Mouse (Mus musculus) midbrain, embryonic 10.5 days (tissue): ENCODE measurements at regions not wholly inside any gene's neighbourhood (a gene's known extent, or its start where the extent isn't known, plus 50 kb on each side); places are given as distances from the start of the nearest gene placed in this dataset.

Experiments
- DNase-seq: peaks from one replicate; pipeline ENCODE4 v3.0.0-alpha.2; 2017; ENCODE audit warnings: low spot score
- H3K27ac ChIP-seq: fragments of 300-500 bp; sonication (generic); replicated peaks from 2 replicates; pipeline ENCODE4 v1.5.1; 2016; ENCODE audit warnings: mild to moderate bottlenecking
- H3K27me3 ChIP-seq: fragments of 300-500 bp; sonication (generic); 2 replicates; pipeline ENCODE4 v1.6.1; 2016; ENCODE audit warnings: low read depth, mild to moderate bottlenecking; ENCODE audit not compliant: poor library complexity, severe bottlenecking
- H3K36me3 ChIP-seq: fragments of 300-500 bp; sonication (generic); 2 replicates; pipeline ENCODE4 v1.6.1; 2016; ENCODE audit warnings: mild to moderate bottlenecking, moderate library complexity
- H3K4me1 ChIP-seq: fragments of 300-500 bp; sonication (generic); 2 replicates; pipeline ENCODE4 v1.6.1; 2016
- H3K4me3 ChIP-seq: fragments of 300-500 bp; sonication (generic); 2 replicates; pipeline ENCODE4 v1.5.1; 2016; ENCODE audit warnings: mild to moderate bottlenecking, moderate library complexity
- H3K9me3 ChIP-seq: fragments of 300-500 bp; sonication (generic); replicated peaks from 2 replicates; pipeline ENCODE4 v1.6.1; 2016; ENCODE audit warnings: mild to moderate bottlenecking
- WGBS: fragments of 180-500 bp; shearing (Covaris S2); methylation state at CpG from one replicate; pipeline ENCODE4 v1.1.7; 2016; 5-methylcytosine and 5-hydroxymethylcytosine counted together

DNA sequence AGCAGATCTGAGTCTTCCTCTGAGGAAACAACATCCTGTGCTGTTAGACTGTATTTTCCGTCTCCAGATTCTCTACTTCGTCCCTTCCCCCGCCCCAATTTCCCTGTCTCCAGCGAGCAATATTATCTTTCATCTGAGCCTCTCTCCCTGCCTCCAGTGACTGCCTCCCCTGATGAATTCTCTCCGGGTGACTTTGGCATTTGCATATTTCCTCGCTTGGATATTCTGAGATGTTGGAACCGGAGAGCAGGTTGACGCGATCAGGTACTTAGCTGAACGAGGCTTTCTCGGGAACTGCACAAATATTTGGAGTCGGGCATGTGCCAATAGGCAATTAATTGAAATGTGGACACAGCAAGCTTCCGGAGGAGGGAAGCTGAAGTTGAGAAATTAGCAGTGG lies 323.8 kb upstream of the 4930535I16Rik start:
- H3K4me1 ChIP-seq = peaks cover 26% of the 10 kb centered on the region
- H3K4me3 ChIP-seq = no peak overlapping the region
- H3K36me3 ChIP-seq = no peaks in the 10 kb centered on the region
- H3K9me3 ChIP-seq = no peaks in the 10 kb centered on the region
- peaks cover 35% of the 10 kb centered on the region for H3K27me3 ChIP-seq
- no peak for DNase-seq
- no peak overlapping the region for H3K27ac ChIP-seq
- WGBS = 61% methylated on average over 13 of the region's 13 CpGs

DNA sequence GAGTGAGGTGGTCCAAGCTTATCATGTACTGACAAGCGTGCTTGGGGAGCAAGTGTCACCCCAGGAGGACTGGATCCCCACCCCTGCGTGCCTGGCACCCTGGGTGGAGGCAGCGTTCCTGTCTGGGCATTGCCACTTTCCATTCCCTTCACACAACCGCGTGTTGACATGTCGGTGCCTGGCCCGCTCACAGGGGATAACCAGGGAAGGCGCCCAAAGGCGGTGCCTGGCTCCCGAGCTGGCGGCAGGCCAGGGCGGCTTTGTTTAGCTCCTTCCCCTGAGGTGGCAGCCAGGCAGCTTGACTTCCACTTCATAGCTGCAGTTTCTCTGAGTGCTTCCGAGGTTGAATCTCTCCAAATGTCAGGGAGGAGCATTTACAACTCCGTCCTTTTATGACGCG lies 318.7 kb upstream of the 4930535I16Rik start:
- peaks cover 46% of the 10 kb centered on the region for H3K27me3 ChIP-seq
- no peak overlapping the region for H3K4me3 ChIP-seq
- H3K36me3 ChIP-seq = no peaks in the 10 kb centered on the region
- 78% methylated on average over 16 of the region's 16 CpGs for WGBS
- peaks cover 28% of the 10 kb centered on the region for H3K4me1 ChIP-seq
- H3K27ac ChIP-seq = no peak overlapping the region
- no peaks in the 10 kb centered on the region; the same call in 1 of the 2 replicates for H3K9me3 ChIP-seq
- no peak for DNase-seq

DNA sequence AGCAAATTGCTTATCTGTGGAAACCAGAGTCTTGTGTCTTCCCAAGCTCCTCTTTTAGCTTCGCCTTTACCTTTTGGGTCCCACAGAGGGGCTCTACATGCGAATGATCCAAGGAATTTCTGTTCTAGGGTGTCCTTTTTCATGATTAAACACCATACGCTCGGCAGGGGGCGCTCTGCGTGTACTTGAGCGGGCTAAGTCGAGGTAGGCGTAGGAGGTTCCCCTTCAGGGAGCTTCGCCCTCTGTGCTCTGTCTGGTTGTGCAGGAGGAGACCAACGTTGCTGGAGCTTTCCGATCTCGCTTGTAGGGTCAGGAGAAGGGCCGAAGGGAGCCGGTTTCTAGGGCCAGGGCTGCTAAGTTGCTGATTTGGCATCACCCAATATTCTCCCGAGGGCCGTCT lies 310.7 kb upstream of the 4930535I16Rik start:
- peaks cover 76% of the 10 kb centered on the region for H3K27me3 ChIP-seq
- peak; percentile 85 for DNase-seq
- H3K27ac ChIP-seq = no peak overlapping the region; the same call in 1 of the 2 replicates
- no peaks in the 10 kb centered on the region; the same call in 1 of the 2 replicates for H3K9me3 ChIP-seq
- 18% methylated on average over 17 of the region's 17 CpGs for whole genome bisulfite sequencing
- no peak overlapping the region for H3K4me3 ChIP-seq
- H3K36me3 ChIP-seq = no peaks in the 10 kb centered on the region
- peaks cover 11% of the 10 kb centered on the region for H3K4me1 ChIP-seq

DNA sequence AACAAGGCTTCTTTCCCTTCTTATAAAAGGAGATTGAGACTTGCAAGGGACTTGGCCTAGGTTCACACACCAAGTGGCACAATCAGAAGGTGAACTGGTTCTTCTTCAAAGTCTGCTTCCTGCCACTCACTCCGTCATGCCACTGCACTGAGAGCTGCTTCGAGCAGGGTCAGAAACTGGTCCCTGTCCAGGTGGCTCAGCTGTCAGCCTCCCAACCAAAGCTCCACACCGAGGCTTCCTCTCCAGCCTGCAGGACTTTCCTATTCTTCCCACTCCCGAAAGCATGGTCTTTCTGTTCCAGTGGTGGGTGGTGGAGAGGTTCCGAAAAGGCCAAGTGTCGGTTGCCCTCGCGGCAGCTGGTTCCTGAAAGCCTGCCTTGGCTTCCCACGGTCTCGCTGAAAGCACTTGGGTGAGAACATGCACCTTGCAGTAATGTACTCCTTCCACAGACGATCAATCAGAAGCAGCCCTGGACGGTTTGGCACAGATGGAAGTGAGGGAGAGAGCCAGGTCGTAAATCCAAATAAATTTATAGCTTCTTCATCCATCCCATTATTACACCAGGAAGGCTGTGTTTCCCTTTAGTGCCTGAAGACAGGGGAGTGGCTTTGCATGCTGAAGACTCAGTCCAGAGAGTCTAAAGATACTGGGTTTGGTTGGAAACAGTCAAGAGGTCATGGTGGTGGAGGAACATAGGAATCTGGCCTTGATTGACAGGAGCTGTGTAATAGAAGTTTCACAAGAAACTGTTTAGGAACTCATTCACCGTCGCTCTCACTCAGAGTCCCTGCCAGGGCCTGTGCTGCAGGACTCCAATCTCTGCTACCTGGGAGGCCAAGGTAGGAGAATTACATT lies 306.1 kb upstream of the 4930535I16Rik start:
- H3K27me3 ChIP-seq = peaks cover 50% of the 10 kb centered on the region
- no peaks in the 10 kb centered on the region for H3K9me3 ChIP-seq
- no peak overlapping the region for H3K27ac ChIP-seq
- DNase-seq = no peak
- 90% methylated on average over 15 of the region's 15 CpGs for whole genome bisulfite sequencing
- H3K36me3 ChIP-seq = no peaks in the 10 kb centered on the region
- peaks cover 10% of the 10 kb centered on the region for H3K4me1 ChIP-seq
- H3K4me3 ChIP-seq = no peak overlapping the region

DNA sequence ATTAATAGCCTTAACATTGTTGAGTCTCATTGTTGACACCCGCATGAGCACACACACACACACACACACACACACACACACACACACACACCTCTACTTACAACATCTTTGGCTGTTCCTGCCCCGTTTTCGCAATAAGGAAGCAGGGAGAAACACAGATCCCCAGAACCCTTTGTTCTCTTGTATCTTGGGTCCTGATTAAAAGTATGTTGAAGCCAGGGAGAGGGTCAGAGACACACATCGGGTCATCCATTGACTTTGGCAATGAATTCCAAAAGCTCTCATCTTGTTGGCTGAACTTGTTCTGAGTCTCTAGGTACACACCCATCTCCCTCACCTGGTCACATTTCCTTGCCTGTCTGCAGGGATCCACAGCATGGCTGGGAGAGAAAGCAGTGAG lies 303.9 kb upstream of the 4930535I16Rik start:
- Histone ChIP-seq H3K9me3 (no peaks in the 10 kb centered on the region), H3K36me3 (no peaks in the 10 kb centered on the region), H3K27ac (no peak overlapping the region), H3K4me1 (peaks cover 3% of the 10 kb centered on the region; the same call in 1 of the 2 replicates), H3K4me3 (no peak overlapping the region), H3K27me3 (peaks cover 33% of the 10 kb centered on the region; the same call in 1 of the 2 replicates)
- DNase-seq = no peak
- WGBS = 91% methylated on average over 4 of the region's 4 CpGs

DNA sequence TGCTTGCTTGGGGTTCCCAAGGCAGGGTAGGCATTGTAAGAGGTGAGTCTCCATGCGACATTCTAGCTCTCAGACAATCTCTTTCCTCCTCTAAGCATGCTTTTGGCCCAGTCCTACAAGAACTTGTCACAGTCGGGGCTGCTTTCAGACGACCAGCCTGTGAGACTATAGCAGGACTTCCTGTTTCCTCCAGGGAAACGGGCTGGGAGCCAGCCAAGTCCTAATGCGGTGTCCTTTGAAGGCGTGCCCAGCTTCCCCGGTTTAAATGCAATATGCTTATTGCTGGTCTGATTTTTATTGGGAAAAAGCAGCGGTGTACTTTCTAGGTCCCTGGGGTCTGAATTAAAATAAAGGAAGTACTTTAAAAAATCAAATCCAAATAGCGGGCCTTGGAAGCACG lies 299.4 kb upstream of the 4930535I16Rik start:
- H3K4me1 ChIP-seq = peaks cover 6% of the 10 kb centered on the region; the same call in 1 of the 2 replicates
- no peak overlapping the region for H3K27ac ChIP-seq
- DNase-seq = no peak
- no peaks in the 10 kb centered on the region for H3K9me3 ChIP-seq
- 0 out of 2 replicates have a peak, but pooled peaks cover under 1% of the 10 kb centered on the region for H3K27me3 ChIP-seq
- no peak overlapping the region for H3K4me3 ChIP-seq
- H3K36me3 ChIP-seq = no peaks in the 10 kb centered on the region
- 66% methylated on average over 10 of the region's 10 CpGs for WGBS

DNA sequence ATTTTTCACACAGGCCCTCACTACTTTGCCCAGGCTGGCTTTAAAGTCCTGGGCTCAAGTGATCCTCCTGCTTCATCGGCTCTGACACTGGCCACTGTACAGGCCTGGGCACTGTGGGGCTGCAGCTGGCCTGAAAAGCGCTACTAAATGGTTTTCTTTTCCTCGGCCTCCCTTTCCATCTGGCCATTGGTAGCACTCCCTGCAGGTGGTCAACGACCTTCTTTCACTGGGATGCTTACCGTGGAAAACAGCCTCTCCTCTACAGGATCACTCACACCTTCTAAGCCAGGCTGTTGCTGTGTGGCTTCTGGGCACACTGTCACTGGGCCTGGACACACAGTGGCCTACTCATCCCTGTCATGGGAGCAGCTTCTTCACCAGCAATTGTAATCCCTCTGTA lies 298.5 kb upstream of the 4930535I16Rik start:
- WGBS = 29% methylated on average over 5 of the region's 5 CpGs
- H3K27me3 ChIP-seq = no peaks in the 10 kb centered on the region
- H3K9me3 ChIP-seq = no peaks in the 10 kb centered on the region

DNA sequence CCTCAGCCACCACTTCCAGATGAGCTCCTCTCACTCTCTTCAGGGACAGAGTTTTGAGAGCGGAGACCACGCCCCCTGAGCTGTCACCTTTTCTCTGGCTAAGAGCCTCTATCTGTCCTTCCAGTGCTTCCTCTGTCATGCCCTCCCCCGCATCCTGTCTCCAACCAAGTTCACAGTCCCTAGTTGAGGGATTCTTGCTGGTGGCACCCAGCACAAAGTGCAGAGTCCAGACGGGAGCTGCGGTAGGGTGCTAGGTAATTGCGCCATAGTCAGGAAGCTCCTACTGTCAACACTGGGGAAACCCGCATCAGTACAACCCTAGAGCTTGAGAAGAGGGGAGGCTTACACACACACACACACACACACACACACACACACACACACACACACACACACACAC lies 297.3 kb upstream of the 4930535I16Rik start:
- Histone ChIP-seq H3K4me1 (peaks cover 6% of the 10 kb centered on the region; the same call in 1 of the 2 replicates), H3K27me3 (no peaks in the 10 kb centered on the region), H3K4me3 (no peak overlapping the region), H3K9me3 (no peaks in the 10 kb centered on the region), H3K27ac (no peak overlapping the region), H3K36me3 (no peaks in the 10 kb centered on the region)
- WGBS = 92% methylated on average over 7 of the region's 7 CpGs
- no peak for DNase-seq

More for the DNA sequence above, 298.5 kb upstream of the 4930535I16Rik start:
- peaks cover 6% of the 10 kb centered on the region; the same call in 1 of the 2 replicates for H3K4me1 ChIP-seq
- DNase-seq = no peak
- H3K4me3 ChIP-seq = no peak overlapping the region
- H3K36me3 ChIP-seq = no peaks in the 10 kb centered on the region
- H3K27ac ChIP-seq = no peak overlapping the region

DNA sequence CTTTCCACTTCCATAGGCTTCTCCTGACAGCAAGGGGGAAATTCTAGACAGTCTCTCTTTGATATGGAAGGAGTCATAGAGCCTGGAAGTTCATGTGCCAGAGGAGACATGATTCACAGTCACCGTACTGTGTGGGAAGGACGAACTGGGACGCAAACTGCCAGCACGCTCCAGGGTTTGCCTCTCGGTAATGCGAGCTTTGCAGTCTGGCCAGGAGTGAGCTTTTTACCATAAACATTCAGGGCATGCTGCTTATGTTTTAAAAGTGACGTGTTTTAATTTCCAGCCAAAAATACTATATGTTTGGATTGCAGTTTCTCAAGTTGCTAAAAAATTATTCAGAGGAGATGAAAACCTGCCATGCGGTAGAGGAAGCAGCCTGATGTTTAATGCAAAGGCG lies 292.3 kb upstream of the 4930535I16Rik start:
- no peak for DNase-seq
- no peaks in the 10 kb centered on the region for H3K27me3 ChIP-seq
- no peaks in the 10 kb centered on the region for H3K9me3 ChIP-seq
- no peak overlapping the region for H3K4me3 ChIP-seq
- H3K4me1 ChIP-seq = no peaks in the 10 kb centered on the region
- H3K36me3 ChIP-seq = no peaks in the 10 kb centered on the region
- H3K27ac ChIP-seq = no peak overlapping the region
- WGBS = 92% methylated on average over 9 of the region's 9 CpGs

DNA sequence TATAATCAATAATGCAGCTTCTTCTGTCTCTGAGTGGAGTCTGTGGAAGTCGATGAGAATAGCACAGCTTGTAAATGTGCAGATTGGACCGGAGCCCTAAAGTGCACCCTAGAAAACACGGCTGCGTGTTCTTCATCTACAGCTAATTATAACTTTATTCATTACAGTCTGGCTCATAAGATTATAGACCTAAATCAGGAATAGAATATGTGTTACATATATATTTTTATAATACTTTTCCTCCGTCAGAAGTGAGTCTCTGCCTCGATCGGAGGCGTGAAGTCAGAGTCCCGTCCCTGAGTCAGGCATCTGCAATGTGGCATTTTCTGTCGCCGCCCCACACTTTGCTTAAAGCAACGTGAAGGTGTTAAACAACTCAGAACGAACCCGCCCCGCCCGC lies 288.7 kb upstream of the 4930535I16Rik start:
- Histone ChIP-seq H3K9me3 (peaks cover 5% of the 10 kb centered on the region; the same call in 1 of the 2 replicates), H3K27ac (no peak overlapping the region), H3K4me3 (no peak overlapping the region), H3K27me3 (no peaks in the 10 kb centered on the region), H3K4me1 (peaks cover 1% of the 10 kb centered on the region), H3K36me3 (no peaks in the 10 kb centered on the region)
- 92% methylated on average over 16 of the region's 16 CpGs for WGBS
- no peak for DNase-seq

DNA sequence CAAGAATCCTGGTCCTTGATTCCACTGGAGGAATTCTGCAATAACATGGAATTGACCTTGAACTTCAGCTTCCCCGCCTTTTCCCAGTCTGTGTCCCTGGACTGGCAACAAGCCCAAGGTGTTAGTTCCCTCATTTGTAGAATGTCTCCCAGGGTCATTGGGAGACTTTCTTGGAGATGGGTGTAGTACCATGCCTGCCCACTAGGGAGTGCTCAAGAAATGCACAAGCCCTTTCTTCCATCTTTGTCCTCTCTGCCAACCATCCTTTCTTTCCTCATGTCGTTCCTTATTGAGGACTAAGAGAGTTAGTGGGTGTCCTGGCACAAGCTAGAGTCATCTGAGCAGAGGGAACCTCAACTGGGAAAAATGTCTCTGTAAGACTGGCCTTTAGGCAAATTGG lies 285.9 kb upstream of the 4930535I16Rik start:
- H3K36me3 ChIP-seq = no peaks in the 10 kb centered on the region
- 78% methylated on average over 2 of the region's 2 CpGs for WGBS
- H3K27me3 ChIP-seq = peaks cover 21% of the 10 kb centered on the region
- H3K9me3 ChIP-seq = peaks cover 5% of the 10 kb centered on the region; the same call in 1 of the 2 replicates
- no peak for DNase-seq
- H3K4me3 ChIP-seq = no peak overlapping the region
- H3K27ac ChIP-seq = no peak overlapping the region
- H3K4me1 ChIP-seq = peaks cover 25% of the 10 kb centered on the region

DNA sequence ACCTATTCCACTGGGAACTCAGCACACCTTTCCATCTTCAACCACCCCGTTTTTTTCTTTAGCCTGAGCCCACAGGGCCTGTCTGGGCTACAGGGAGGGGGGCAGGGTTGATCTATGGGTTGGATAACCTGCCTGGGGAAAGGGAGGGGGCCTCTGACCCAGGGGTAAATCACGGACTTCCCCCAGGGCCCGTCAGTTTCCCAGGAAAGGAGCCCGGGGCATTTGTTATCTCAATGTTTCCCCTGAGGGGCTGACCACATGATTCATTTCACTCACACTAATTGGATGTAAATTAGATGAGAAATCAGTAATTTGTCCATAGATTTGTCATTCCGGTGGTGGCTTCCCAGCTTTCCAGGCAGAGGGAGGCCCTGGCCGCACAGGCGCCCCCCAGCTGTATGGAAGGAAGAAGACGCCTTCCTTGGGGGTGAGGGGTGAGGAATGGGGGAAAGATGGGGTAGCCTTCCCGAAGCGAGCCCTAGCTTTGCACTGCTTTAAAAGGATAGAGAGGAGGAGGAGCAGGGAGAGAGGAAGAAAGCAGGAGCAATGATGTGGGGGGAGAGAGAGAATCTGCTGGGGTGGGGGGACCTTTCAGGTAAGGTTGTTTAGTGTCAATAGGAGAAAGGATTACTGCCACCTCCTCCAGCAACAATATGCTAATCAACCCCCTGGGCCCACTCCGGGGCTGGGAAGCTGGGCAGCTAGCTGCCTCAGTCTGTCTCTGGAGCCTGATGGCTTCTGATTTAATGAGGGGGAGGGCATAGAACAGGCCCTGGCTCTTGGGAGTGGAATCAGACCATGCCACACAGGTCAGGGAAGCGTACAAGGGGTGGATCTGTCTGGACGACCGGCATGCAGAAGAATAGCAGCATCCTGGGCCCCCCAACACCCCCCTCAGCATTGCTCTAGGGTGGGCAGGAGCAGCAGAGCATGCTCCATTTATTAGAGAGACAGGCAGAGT lies 282.3 kb upstream of the 4930535I16Rik start:
- H3K9me3 ChIP-seq = peaks cover 5% of the 10 kb centered on the region; the same call in 1 of the 2 replicates
- H3K36me3 ChIP-seq = no peaks in the 10 kb centered on the region
- H3K27ac ChIP-seq = peak overlapping the region; percentile 68
- H3K27me3 ChIP-seq = peaks cover 51% of the 10 kb centered on the region
- H3K4me1 ChIP-seq = peaks cover 32% of the 10 kb centered on the region
- WGBS = 22% methylated on average over 14 of the region's 14 CpGs
- H3K4me3 ChIP-seq = 0 out of 2 replicates have a peak overlapping the region, but pooled peaks have one; percentile 4
- no peak for DNase-seq
